Mouse (Mus musculus) cerebellum, adult 2 months (tissue): ENCODE measurements around the gene Vps35l. TPM values are rescaled to one million over a fixed set of nuclear protein-coding genes. Genes with fewer than 3 reads are reported as not detected.

ENCODE experiments used
- DNase-seq, 2 experiments: peaks; one replicate each; pipeline ENCODE4 v3.0.0; 2021
- H3K27ac ChIP-seq: fragments of 200-500 bp; 2 replicates; pipeline ENCODE4 v1.5.1; 2012; ENCODE audit warnings: low read length, control low read depth, inconsistent platforms; ENCODE audit not compliant: insufficient read depth
- H3K27me3 ChIP-seq: fragments of 200-500 bp; 2 replicates; pipeline ENCODE4 v1.6.1; 2012; ENCODE audit warnings: inconsistent platforms, mild to moderate bottlenecking, low read length, moderate library complexity; ENCODE audit not compliant: control insufficient read depth, insufficient read depth
- H3K4me1 ChIP-seq: fragments of 200-500 bp; 2 replicates; pipeline ENCODE4 v1.6.1; 2011; ENCODE audit warnings: low read length; ENCODE audit not compliant: control insufficient read depth, insufficient read depth
- H3K4me3 ChIP-seq: fragments of 200-500 bp; replicated peaks from 2 replicates; pipeline ENCODE3; 2011; ENCODE audit warnings: mild to moderate bottlenecking, low read depth, low read length, control low read depth; ENCODE audit not compliant: insufficient read depth
- CTCF ChIP-seq: fragments of 200-500 bp; IDR thresholded peaks from 2 replicates; pipeline ENCODE4 v1.5.1; 2011; ENCODE audit warnings: low read depth, mild to moderate bottlenecking, control low read depth, low read length, moderate library complexity, borderline replicate concordance; ENCODE audit not compliant: insufficient read depth
- POLR2A ChIP-seq: fragments of 200-500 bp; IDR thresholded peaks from 2 replicates; pipeline ENCODE4 v1.6.1; 2011; ENCODE audit warnings: low read length, control low read depth, borderline replicate concordance; ENCODE audit not compliant: insufficient read depth
- WGBS: fragments of 180-500 bp; shearing (Covaris S2); methylation state at CpG from one replicate; pipeline ENCODE4 v1.1.7; 2018; 5-methylcytosine and 5-hydroxymethylcytosine counted together
- polyA plus RNA-seq: library from polyadenylated mRNA; depleted of rRNA; stranded (reverse); fragments of >200 nt; gene quantifications from 2 replicates; pipeline ENCODE4 v1.2.3, GENCODE M21; 2012

Vps35l gene
- polyA plus RNA-seq, 1 experiment, result 74.3 TPM

DNA sequence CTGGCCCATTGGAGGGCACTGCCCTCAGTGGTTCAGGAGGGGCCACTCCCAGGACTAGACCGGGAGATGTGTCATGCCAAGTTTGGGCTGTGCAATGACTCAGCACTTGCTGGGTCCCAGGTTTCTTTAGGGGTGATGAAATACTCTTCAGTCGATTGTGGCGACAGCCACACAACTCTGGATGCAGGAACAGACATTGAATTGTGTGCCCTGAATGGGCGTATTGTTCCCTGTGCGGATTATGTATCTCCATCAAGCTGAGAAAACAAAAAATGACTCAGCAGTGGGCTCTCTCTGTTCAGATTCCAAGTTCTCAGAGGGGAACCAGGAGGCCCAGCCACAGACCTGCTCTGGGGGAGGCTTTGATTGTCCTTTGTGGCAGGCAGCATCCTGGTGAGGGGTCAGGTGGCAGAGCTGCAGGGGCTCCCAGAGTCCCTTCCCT, 88.0 kb downstream of the Vps35l start:
- TF ChIP-seq POLR2A, result no peak
- TF ChIP-seq CTCF, result no peak
- no peaks in the 10 kb centered on the region for H3K27me3 ChIP-seq
- peaks cover 23% of the 10 kb centered on the region for H3K4me1 ChIP-seq
- H3K27ac ChIP-seq, result peak overlapping the region; percentile 73
- H3K4me3 ChIP-seq, result no peak overlapping the region
- DNase-seq, result peak; percentile 47 to 58
- 14% methylated on average over 5 of the region's 5 CpGs for WGBS

DNA sequence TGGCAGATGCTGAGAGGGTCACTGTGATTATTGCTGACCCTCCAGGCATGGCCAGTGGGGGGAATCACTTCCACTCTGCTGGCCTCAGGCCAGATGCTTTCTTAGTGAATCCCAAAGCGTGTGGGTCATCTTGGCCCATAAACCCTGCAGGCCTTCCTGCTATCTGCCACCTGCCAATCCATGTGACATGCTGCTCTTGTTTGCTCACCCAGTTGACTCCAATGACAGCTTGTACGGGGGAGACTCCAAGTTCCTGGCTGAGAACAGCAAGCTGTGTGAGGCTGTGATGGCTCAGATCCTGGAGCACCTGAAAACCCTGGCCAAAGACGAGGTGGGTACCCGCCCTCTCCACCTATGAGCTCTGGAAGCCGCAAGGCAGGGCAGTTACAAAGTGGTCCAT, 97.9 kb downstream of the Vps35l start:
- Histone ChIP-seq H3K27ac (peak overlapping the region; percentile 43), H3K27me3 (no peaks in the 10 kb centered on the region), H3K4me3 (no peak overlapping the region), H3K4me1 (peaks cover 46% of the 10 kb centered on the region)
- DNase-seq, result peak; percentile 48 to 74
- WGBS, result 8% methylated on average over 5 of the region's 5 CpGs
- no peak for TF ChIP-seq POLR2A
- TF ChIP-seq CTCF, result no peak

DNA sequence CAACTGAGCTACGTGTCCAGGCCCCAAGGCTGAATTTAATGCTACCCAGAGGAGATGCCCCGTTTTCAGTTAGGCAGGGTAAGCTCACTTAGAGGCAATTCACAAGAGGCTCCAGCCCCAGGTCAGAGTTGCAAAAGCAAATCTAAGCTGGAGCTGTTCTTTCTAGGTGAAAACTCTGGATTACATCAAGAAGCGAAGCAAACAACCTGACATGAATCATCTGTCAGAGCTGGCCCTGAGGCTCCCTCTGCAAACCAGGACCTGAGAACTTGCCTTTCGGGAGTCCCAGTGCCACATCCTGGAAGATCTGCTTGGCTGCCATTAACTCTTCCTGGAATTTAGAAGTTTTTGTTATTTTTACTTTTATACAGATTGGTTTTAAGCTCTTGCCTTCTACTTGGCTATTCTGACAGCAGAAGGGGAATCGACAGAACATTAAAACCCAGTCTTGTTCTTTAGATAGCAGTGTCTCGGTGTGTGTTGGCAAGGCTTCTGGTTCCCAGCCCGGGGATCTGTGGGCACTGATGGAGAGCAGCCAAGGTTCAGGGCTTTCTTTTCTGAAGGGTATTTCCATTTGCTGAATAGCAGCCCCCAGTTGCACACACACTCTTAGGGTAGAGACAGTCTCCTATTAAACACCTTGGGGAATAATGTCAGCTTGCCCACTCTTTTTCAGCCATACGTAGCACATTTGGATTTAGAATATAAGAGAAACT, 101.2 kb downstream of the Vps35l start:
- TF ChIP-seq CTCF, result no peak
- TF ChIP-seq POLR2A, result no peak
- Histone ChIP-seq H3K27ac (peak overlapping the region; percentile 63; the same call in 1 of the 2 replicates), H3K27me3 (no peaks in the 10 kb centered on the region), H3K4me1 (peaks cover 46% of the 10 kb centered on the region), H3K4me3 (no peak overlapping the region)
- peak; percentile 52 to 72 for DNase-seq
- WGBS, result 23% methylated on average over 8 of the region's 8 CpGs

DNA sequence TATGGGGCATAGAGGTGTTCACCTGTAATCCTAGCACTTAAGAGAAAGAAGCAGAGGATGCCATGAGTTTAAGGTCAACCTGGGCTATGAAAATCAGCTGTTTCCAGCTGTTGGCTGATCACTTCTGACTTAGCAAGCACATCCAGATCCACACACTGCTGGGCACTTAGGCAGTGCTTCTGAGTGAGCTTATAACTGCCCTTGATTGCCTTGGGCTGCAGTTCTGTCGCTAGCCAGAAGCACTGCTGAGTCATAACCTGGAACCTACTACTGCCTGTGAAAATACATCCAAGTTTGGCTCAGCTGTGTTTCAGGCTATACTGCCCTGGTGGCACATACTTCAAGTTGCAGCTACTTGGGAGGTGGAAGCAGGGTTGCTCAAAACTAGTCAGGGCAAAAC, 101.8 kb downstream of the Vps35l start:
- WGBS, result 0% methylated on average over 1 of the region's 1 CpGs
- H3K27ac ChIP-seq, result peak overlapping the region; percentile 45

DNA sequence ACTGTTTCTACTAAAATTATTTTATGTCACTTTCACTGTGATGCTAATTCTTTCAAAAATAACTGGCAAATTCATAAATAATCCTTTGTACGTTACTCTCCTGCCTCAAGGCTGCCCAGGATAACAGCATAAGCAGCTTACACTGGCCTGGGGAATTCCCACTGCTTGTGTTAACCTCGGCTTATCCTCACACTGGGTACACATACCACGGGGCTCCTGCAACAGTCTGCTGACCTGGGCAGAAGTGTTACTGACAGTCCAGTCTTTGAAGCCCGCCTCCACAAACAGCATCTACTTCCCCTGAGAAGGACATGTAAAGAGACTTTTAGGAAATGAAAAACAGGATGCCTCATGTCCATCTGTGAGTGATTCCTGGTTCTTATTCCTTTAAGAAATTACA, 102.9 kb downstream of the Vps35l start:
- H3K4me1 ChIP-seq, result peaks cover 32% of the 10 kb centered on the region
- no peak for DNase-seq
- 70% methylated on average over 4 of the region's 4 CpGs for WGBS
- H3K4me3 ChIP-seq, result no peak overlapping the region
- no peaks in the 10 kb centered on the region for H3K27me3 ChIP-seq
- no peak overlapping the region for H3K27ac ChIP-seq
- no peak for TF ChIP-seq POLR2A

More for the DNA sequence above, 101.8 kb downstream of the Vps35l start:
- DNase-seq, result peak; percentile 55 to 76
- H3K4me3 ChIP-seq, result no peak overlapping the region
- TF ChIP-seq CTCF (peak; percentile 38; the same call in 1 of the 2 replicates), POLR2A (no peak)
- peaks cover 43% of the 10 kb centered on the region for H3K4me1 ChIP-seq
- no peaks in the 10 kb centered on the region for H3K27me3 ChIP-seq

DNA sequence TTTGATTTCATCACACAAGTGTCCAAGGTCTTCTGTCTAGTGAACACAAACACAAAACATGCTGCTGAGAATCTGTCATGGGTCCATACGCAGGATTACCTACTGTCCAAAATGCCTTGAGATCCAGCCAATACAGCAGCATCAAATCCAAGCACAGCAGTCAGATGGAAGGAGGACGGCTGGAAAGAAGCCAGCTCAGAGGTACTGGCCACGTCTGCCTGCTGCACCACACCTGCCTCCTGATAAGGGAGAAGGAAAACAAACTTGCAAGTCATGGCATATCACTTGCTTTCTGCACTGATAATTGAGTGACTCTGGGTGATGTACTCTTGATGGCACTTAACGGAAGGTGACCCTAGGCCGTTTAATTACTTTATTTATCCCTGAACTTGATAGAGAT, 105.1 kb downstream of the Vps35l start:
- Histone ChIP-seq H3K4me3 (no peak overlapping the region), H3K27me3 (no peaks in the 10 kb centered on the region), H3K4me1 (peaks cover 14% of the 10 kb centered on the region), H3K27ac (no peak overlapping the region)
- 46% methylated on average over 5 of the region's 5 CpGs for WGBS
- no peak for TF ChIP-seq CTCF
- DNase-seq, result no peak

DNA sequence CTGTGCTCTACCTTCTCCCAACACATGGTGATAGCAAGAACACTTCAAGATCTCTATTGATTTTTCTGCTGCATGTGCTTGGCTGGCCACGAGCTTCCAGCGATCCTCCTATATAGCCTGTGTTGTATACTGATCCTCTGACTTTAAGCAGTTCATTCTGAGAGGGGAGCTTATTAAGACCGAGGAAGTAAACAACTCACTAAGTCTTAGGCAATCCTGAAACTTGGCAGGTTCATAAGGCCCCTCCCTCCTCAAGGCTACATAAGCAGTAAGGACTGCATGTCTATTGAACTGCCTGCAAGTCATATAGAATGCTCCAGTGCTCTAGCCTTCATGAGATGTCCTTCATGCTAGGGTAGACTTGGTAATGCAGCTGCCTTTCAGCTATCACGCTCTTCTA, 106.3 kb downstream of the Vps35l start:
- Histone ChIP-seq H3K4me3 (no peak overlapping the region), H3K27me3 (no peaks in the 10 kb centered on the region), H3K27ac (no peak overlapping the region), H3K4me1 (peaks cover 13% of the 10 kb centered on the region)
- WGBS, result 91% methylated on average over 4 of the region's 4 CpGs
- no peak for TF ChIP-seq CTCF
- TF ChIP-seq POLR2A, result no peak
- DNase-seq, result no peak

DNA sequence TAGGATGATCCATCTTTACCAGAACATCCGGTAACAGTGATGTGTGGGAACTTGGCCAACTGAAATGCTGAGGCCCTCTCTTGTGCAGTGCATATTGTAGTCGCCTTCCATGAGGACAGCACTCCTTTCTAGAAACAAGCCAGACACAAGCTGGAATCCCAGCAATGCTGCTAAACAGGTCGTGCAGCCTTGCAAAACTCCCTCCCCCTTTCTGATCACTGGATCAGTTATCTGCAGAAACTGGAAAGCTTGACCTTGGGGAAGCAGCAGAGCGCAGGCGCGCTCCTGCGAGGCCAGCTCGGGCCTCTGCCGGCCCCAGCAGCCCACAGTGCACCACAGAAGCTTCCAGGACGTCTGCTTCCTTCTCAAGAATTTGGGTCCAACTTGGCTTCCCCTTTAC, 108.8 kb downstream of the Vps35l start:
- 85% methylated on average over 10 of the region's 10 CpGs for WGBS
- no peaks in the 10 kb centered on the region for H3K27me3 ChIP-seq

More for the DNA sequence above, 108.8 kb downstream of the Vps35l start:
- Histone ChIP-seq H3K4me3 (no peak overlapping the region), H3K27ac (no peak overlapping the region), H3K4me1 (peaks cover 13% of the 10 kb centered on the region)
- DNase-seq, result no peak
- TF ChIP-seq CTCF (no peak), POLR2A (no peak)
